Mouse (Mus musculus): ENCODE data around the gene Pam.
A peak's percentile ranks its signal among the peaks of the same experiment; 100 is the strongest.
"Not testable (repeated sequence)": the region's sequence is repeated elsewhere in the genome, so short reads cannot be mapped to it uniquely, and the experiment has no call there.

Gene Pam

DNA sequence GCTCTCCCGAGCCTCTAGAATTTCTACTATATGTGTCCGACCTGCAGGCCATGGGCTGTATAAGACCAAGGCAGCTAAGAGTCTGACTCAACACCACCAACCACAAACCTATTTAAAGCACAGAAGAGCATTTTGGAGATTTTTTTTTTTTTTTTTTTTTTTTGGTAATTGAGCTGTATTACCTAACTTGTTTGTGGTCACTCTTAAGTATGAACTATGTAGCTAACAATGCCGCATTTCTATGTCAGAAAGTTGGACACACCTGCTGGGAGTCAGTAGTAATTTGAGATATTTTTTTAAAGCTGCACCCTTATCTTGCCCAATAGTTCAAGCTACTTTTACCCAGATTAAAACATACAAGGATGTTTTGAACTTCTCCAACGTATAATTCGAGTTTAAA, 66.4 kb downstream of the Pam start:
- DNase-seq, result no peak

DNA sequence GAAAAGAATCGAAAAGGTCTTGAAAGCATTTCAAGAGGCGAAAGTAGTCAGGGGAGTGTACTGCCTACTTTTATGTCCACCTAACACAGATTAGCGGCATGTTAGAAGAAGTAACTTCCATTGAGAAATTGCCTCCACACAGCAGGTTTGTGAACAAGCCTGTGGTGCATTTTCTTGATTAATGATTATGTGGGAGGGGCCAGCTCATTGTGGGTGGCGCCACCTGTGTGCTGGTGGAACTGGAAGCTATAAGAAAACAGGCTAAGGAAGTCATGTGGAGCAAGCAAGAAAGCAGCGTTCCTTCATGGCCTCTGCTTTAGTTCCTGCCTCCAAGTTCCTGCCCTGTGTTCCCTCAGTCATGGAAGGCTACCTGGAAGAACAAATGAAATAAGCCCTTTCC, 67.0 kb downstream of the Pam start:
- no peak for DNase-seq

DNA sequence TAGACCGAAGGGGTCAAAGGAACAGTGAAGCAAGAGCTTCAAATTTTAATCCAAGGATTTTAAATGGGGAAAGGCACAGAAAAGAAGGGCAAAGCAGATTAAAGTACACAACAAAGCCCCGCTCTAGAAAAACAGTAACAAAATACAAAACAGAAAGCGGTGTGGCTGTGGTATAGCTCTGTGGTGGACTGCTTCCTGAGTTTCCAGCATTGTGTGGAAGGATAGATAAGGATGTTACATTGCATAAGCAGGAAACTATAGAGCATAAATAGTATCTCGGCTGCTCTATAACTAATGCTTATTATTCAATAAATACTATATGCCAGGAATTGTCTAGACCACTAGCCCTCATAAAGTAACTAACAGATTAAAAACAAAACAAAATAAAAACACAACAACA, 67.5 kb downstream of the Pam start:
- no peak for DNase-seq

DNA sequence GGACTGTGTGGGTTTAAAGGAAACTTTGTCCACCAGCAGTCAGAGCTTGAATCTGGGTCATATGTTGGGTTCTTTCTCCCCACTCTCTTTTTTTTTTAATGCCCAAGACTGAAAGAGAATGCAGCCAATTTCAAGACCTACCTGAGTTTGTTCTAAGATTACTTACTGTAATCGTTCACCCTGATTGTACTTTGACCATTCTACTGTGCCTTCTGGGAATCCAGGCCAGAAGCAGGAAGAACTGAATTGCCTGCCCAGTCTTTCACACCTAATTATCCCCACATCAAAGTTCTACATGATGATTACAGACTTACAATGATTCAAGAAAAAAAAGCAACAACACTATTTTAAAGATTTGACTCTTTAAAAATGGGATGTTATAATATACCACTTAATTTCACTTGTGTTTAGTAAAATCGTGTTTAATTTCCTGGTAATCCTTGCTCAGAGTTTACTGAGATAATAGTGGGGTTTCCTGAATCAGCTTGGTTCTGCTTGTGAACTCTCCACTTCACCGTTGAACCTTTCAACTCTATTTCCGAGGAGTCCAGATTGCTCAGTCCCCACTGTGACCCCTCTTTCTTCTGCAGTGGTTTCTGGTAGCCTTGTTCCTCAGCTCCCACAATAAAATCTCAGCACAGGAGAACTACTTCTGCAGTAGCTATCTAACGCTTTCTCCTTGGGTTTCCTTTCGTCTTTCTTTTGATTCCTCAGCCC, 69.4 kb downstream of the Pam start:
- no peak for DNase-seq

DNA sequence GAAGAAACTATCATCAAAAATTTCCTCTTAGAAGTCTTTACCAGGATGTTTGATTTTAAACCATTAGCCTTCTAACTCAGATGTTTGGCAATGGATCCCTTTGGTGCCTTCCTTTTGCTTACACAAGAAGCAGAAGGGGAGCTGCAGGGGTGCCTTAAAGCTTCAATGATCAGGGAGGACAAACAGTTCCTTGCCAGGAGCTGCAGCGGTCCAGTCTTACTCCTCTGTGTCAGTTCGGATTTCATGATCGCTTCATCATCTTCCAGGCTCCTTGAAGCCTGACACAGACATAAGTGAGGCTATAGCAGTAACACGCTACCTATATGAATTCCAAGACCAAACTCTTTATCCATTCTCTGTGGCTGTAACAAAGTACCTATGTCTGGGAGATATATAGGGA, 71.6 kb downstream of the Pam start:
- DNase-seq, result no peak

DNA sequence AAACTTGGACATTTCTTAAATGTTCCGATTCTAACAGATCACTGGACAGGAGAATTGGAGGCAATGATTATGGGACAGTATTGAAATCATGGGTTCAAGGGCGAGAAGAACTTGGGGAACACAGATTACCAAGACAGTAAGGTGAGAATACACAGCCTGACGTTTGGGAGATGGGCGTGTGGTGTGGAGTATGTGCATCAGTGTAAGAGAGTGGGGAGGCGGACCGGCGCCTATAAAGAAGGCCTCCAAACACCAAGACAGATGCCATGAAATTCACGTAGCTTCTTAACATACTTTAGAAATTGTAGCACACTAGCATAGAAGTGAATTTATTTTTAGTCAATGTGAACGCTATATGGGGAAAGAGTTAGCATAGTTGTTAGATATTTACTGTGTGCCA, 76.5 kb downstream of the Pam start:
- no peak for DNase-seq

DNA sequence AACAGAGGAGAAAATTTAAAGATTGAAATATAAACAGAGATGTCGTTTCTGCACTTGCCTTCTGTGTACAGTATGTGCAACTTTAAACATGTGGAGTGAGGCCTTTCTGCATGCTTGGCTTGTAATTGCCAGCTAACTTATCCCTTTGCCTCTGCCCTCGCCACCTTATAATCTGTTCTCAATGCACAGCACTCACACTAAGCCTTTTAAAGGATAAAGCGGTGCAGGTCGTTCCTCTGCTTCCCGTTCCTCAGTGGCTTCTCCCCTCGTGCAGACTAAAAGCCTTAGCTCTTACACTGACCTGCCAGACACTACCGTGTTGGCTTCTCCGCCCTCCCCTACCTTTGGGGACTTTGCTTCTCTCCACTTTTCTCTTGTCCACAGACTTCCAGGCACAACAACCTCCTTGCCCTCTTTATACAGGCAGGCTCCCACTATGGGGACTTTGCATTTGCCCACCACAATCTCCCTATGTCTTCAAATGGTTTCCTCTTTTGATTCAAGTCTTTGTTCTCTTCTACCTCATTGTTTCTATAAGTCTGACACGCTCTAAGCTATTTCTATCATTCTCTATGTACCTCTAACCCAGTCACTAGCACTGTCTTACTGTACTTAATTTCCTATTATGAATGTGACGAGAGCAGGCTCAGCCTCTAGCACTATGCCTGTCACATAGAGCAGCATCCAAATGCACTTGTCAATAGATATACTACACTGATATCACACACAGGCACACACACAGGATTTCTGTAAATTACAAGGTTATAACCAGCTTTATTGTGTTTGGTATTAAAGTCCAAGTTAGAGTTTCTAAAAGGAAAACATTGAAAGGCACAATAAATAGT, 79.2 kb downstream of the Pam start:
- DNase-seq, result no peak

DNA sequence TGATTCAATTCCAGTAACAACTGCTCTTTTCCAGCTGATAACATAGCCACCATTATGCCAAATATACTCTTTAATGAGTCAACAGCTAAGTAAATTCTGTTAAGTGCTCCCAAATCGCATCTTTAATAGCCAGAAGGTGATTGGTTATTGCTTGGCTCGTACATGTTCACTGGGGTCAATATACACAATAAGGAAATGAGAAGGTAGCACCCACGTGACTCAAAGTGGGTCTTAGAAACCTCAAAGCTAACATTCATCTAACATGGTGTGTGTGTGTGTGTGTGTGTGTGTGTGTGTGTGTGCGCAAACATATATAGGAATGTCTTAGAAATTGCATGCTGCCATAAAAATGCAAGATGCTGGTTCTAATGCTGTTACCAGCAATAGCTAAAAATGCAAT, 79.9 kb downstream of the Pam start:
- DNase-seq, result no peak

DNA sequence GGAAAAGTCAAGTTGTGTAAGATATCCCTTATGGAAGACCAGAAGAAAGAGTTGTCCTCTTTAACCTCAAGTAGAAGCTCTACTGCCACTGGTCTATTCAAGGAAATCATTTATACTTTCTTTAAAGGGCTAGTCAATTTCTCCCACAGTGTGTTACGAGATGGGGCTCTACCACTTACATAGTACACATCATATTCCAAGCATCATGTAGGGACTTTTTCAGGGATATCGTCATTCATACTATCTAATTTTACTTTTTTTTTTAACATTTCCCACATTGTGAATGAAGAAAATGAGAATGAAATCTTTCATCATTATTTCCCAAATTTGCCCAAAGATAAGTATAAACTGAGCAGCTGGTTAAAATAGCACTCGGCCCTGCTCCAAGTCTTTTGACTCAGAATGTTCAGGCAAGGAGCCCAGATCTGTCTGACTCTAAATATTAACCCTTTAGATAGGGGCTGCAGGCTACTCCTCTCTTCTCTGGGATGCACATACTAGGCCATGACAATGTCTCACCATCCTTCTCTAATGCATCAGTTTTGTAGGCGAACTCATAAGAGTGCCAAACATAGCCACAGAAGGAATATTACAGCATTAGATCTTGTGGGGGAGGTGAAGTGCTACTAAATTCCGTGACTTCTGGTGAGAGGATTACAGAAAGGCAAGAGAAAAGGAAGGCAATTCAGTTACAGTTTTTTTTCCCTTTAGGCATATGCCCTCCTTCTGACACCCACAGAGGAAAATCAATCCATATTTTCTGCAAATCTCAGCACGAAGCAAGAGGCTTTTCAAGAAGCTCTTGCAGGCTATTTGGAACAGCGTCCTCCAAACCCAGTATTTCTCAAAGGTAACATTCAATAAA, 92.7 kb downstream of the Pam start:
- DNase-seq, result peak; percentile 71

DNA sequence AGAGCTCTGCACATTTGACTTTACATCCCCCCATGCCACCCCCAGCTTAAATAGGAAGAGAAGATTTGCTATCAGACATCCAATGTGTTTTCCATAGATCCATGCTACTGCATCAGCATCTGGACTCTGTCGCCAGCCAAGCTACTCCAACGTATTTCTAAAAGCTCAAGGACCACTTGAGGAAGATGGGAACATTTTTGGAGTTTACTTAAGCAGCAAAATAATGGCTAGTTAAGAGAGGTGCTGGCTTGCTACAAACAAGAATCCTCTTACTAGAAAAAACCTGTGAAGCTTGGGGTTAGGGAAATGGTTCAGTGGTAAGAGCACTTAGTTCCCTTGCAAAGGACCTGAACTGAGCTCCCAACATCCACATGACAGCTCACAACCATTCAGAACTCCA, 96.0 kb downstream of the Pam start:
- DNase-seq, result no peak

DNA sequence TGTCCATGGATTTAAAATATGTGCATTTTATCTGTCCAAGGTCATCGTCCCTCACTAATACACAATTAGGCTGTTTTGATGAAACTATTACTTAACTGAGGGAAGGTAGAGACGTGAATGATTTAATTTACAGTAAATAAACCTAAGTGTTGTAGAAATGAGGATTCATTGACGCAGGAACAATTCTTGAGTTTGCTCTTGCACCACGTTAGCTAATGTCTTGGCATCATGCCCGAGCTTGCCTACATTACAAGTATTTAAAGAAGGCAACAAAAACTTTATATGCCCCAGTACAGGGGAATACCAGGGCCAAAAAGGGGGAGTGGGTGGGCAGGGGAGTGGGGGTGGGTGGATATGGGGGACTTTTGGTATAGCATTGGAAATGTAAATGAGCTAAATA, 96.5 kb downstream of the Pam start:
- DNase-seq, result not testable (repeated sequence)

DNA sequence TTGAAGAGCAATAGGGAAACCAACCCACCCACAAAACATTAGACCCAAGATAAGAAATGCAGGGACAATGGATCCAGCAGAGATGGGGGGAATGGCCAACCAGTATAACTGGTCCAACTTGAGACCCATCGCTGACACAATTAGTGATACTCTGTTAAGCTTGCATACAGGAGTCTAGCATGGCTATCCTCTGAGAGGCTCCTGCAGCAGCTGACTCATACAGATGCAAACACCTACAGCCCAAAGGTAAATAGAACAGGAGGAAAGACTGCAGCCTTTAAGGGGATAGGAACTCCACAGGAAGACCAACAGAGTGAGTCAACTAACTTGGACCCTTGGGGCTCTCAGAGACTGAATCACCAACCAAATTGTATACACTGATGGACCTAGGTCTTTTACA, 98.4 kb downstream of the Pam start:
- DNase-seq, result no peak

DNA sequence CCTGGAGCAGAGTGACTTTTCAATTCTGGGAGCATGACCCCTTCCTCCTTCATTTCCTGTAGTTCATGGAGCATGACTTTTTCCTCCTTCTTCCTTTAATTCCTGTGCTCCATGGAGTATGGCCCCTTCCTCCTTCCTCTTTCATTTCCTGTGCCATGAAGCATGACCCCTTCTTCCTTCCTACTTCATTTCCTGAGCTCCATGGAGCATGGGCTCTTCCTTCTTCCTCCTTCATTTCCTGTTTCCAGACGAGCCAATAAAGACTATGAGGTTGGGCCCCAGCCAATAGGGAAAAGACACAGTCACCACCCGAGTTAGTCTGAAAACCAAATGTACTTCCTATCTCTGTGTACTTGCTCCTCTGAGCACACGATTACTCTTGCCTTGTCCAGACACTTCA, 103.5 kb downstream of the Pam start:
- DNase-seq, result no peak

DNA sequence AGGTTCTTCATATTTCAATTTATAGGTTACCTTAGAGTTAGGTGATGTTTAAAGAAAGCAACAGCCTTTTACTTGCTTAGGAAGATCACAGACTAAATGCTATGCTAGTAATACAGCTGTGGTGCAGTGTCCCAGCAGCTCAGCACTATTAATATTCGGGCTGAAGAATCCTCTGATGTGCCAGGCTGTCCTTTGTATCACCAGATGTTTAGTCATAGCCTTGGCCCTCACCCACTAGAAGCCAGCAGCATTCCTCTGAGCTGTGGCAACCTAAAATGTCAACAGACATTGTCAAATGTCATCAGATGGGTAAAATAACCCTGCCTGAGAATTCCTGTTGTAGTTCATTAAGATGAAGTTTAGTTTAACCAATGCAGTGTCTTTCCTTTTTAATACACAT, 112.3 kb downstream of the Pam start:
- DNase-seq, result no peak

DNA sequence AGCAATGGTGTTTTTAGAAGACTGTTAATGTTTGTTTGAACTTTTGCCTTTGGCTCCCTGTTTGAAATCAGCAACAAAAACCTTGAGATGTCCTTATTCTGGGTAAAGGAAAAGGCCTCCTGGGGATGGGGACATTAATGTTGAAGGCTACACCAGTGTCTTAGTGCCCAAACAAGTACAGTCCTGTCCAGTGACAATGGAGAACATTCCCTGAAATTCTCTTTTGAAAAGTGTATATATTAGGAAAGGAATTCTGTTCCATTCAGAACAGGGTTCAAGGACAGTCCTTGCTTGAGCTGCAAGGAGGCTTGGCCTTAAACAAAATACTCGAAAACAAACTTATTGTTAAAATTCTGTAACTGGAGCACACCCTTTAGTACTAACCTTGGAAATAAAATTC, 116.0 kb downstream of the Pam start:
- no peak for DNase-seq

DNA sequence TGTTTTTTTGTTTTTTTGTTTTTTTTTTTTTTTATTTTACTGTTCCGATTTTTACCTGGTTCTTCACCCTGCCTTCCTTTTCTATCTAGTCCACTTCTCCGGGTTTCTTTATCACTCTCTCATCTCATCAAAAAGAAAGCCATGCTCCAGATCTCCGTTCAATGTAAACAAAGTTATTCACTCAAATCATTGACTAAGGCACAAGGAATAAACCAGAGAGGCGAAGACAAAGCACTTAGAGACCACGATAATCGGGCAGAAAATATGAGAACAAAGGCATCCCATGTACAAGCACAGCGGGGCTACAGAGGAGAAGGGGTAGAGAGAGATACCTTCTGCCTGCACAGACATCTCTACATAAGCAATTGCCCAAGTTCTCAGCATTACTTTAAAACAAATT, 117.9 kb downstream of the Pam start:
- DNase-seq, result no peak

DNA sequence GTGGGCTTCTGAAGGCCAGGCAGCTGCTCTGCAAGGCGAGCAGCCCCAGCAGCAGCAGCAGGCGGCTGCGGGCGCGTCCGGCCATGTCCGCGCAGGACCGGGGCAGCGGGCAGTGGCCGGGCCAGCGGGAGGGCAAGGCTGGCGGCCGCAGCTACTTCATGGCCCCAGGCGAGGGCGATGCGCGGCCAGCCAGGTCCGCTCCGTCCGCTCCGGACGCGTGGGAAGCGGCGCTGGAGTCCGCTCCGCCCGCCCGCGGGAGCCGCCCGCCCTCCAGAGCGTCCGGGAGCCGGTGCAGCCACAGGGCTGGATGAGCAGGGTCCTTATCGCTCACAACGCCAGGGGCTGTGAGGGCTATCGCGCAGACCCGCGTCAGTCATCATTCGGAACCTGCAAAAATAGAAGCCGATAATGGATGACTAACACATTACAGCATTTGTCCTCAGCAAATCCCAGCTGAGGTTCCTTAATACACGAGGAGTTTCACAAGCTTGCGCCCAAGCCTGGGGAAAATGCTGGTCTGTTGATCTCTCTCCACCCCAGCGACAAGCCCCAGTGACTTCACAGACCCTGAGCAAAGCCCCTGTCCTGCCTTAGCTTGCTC, 118.5 kb downstream of the Pam start:
- peak; percentile 75 for DNase-seq

DNA sequence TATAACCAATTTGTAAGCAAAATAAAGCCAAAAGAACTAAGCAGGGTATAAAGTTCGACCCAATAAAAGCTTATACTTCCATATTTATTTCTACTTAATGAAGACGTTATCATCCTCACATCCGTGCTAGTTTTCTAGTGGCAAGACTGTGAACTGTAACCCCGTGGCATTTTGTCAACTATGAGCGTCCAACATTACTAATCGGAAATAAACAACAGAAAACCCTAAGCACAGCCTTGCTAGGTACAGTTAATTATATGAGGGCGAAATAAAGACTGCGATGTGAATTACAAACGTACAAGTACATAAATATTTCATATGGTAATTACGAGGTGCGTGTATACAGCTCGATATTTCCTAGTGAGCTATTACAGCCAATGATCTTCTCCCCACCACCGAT, 119.4 kb downstream of the Pam start:
- no peak for DNase-seq

DNA sequence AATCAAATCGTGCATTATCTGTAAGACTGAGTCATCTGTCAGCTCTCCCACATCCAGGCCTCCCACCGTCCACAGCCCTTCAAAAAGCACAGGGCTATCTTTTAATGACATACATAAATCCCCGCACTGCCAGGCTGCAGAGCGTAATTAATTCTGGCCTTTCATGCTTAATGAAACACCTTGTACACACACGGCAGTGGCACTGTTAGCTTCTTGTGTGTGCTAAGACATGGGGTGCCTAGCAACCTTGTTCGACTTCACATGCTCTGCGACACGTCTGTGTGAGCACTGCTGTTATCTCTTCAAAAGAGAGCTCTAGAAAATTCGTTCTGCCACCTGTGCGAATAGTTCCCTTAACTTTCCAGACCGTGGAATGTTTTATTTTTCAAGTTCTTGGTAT, 120.5 kb downstream of the Pam start:
- DNase-seq, result no peak

DNA sequence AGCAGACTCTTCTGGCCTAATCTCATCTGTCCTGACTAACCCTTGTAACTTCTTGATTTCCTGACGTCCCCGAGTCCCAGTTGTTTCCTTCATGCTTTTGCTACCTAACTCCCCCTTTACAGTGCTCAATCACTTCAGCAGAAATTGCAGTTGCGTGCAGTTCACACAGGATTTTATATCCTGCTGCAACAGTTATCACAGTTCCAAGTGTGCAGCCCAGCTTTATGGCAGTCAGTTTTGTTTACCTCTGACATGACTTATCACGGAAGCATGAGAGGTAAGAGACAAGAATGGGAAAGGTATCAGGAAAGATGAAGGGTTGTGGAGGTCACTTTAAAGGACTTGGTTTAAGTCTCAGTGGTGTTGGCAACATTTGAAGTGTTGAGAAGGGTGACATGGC, 125.7 kb downstream of the Pam start:
- DNase-seq, result no peak

DNA sequence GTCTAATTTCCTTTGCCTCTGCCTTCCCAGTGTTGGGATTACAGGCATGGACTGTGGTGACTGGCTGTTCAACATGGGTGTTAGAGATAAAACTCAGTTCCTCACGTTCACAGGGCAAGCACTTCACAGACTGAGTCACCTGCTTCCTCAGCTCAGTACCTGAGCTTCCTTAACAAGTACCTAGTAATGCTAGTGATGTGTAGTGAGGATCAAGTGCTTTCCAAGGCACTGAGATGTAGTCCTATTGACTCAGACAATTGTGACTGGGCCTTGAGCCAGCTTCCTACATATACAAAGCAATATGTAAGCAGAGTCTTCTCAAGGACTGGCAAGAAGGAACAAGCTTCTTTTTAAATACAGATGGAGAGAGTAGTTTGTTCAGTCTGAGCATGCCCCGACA, 131.7 kb downstream of the Pam start:
- peak; percentile 52 for DNase-seq

DNA sequence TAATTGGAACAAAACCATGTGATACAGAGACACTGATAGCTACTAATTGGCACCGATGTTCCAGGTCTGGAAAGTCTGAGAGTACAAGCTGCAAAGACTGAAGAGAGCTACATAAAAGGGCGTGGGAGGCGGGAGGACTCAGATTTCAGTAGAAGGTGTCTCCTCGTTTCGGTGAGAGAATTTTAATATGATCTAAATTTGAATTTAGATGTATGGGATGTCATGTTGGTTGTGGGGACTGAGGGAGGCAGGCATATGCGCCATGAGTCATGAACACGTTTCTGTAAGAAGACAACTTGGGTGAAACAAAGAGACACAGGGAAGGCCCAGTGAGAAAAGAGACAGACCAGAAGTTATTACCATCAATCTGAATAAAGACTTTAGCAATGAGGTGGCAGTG, 133.3 kb downstream of the Pam start:
- peak; percentile 82 for DNase-seq

DNA sequence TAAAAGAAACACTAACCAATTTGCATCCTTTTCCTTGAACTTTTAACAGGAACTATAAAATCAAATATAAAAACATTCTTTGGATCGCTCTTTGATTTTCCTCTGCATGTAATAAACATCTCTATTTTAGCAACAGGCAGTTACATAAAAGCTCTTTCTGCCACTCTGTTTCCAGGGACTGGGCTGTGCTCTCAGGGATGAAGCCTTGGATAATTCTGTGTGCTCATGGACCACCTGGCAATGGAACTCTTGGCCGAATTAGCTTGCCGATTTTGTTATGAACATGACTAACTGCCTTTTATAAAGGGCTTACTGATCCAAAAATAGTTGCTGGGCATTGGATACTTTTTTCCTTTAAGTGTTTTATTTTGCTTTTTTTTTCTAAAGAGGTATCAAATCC, 134.8 kb downstream of the Pam start:
- no peak for DNase-seq
